In the genomic region with DNA sequence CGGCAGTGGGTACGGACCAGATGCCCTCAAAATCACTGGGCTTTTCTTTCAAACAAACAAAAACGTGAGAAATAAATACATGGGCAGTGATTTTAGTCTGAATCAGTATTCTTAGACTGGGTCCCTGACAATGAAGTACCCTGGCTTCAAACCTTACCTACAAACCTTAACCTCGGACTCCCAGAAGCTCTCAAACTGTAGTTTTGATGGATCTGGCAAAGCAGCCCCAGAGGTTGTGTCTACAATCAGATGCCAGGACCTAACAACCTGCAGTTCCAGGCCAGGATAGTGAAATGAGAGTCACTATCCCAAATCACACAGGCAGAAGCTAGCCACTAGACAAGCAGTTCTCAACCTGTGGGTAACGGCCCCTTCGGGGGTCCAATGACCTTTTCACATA, we compare ENCODE assay signal across 27 mouse cellular contexts.
DNase-seq lines count a peak whose midpoint lies in the region; ATAC-seq lines count a peak whose summit lies in the region.
"Had no signal": no experiment of that assay in that cellular context is flagged by ENCODE, and none has a peak within 500 bp of the region (broad histone marks: within the 10 kb centered on the region; RNA-seq: fewer than 3 reads in every experiment).

No protein-coding gene starts in this region.

- H3K4me3 ChIP-seq in forebrain, embryonic 10.5 days, result no peak overlapping the region
- no peak overlapping the region for H3K4me3 ChIP-seq in forebrain, embryonic 14.5 days (ENCODE audit: low read depth, low read length)
- no peak overlapping the region for H3K4me3 ChIP-seq in heart, embryonic 10.5 days
- H3K4me3 ChIP-seq in midbrain, embryonic 10.5 days, result no peak overlapping the region
- H3K4me3 ChIP-seq in midbrain, embryonic 13.5 days (replicated peaks), result no peak overlapping the region
- 0 out of 2 replicates have a peak overlapping the region, but pooled peaks have one; percentile 9 for H3K4me3 ChIP-seq in embryonic facial prominence, embryonic 10.5 days
- H3K4me3 ChIP-seq: embryonic facial prominence, embryonic 13.5 days; embryonic facial prominence, embryonic 15.5 days; erythroblast, embryonic 14.5 days; forebrain, embryonic 13.5 days had no signal

- H3K36me3 ChIP-seq in forebrain, embryonic 10.5 days (replicated peaks), result 0 out of 2 replicates have a peak, but pooled peaks cover 3% of the 10 kb centered on the region
- no peaks in the 10 kb centered on the region for H3K36me3 ChIP-seq in forebrain, embryonic 14.5 days (ENCODE audit: control insufficient read depth, insufficient read depth, low read length)
- no peaks in the 10 kb centered on the region for H3K36me3 ChIP-seq in heart, embryonic 10.5 days
- no peaks in the 10 kb centered on the region for H3K36me3 ChIP-seq in midbrain, embryonic 10.5 days
- H3K36me3 ChIP-seq in midbrain, embryonic 13.5 days, result no peaks in the 10 kb centered on the region
- H3K36me3 ChIP-seq in embryonic facial prominence, embryonic 10.5 days (replicated peaks), result no peaks in the 10 kb centered on the region
- H3K36me3 ChIP-seq: embryonic facial prominence, embryonic 13.5 days; embryonic facial prominence, embryonic 15.5 days; G1E had no signal

- no peak for ATAC-seq in forebrain, embryonic 14.5 days
- no peak for ATAC-seq in midbrain, embryonic 13.5 days
- ATAC-seq: activated CD4-positive, CD25-positive, alpha-beta regulatory T cell, adult 4 months; CD4-positive, CD25-positive, alpha-beta regulatory T cell, adult 4 months; forebrain, embryonic 13.5 days; forebrain, embryonic 16.5 days; Patski had no signal

- peak overlapping the region; percentile 66 for H3K27ac ChIP-seq in forebrain, embryonic 10.5 days
- H3K27ac ChIP-seq in forebrain, embryonic 14.5 days (ENCODE audit: low read depth, low read length), result no peak overlapping the region
- H3K27ac ChIP-seq in heart, embryonic 10.5 days, result peak overlapping the region; percentile 49; the same call in 1 of the 2 replicates
- H3K27ac ChIP-seq in midbrain, embryonic 10.5 days (replicated peaks), result peak overlapping the region; percentile 42
- H3K27ac ChIP-seq in midbrain, embryonic 13.5 days, result no peak overlapping the region
- peak overlapping the region; percentile 62 for H3K27ac ChIP-seq in embryonic facial prominence, embryonic 10.5 days (replicated peaks)
- H3K27ac ChIP-seq: embryonic facial prominence, embryonic 13.5 days; embryonic facial prominence, embryonic 15.5 days; forebrain, embryonic 13.5 days had no signal

- peaks cover 5% of the 10 kb centered on the region; the same call in 1 of the 2 replicates for H3K9me3 ChIP-seq in forebrain, embryonic 10.5 days
- H3K9me3 ChIP-seq in forebrain, embryonic 14.5 days (replicated peaks; ENCODE audit: control insufficient read depth, low read length), result no peaks in the 10 kb centered on the region
- H3K9me3 ChIP-seq in heart, embryonic 10.5 days, result no peaks in the 10 kb centered on the region
- peaks cover 6% of the 10 kb centered on the region; the same call in 1 of the 2 replicates for H3K9me3 ChIP-seq in midbrain, embryonic 10.5 days (replicated peaks)
- no peaks in the 10 kb centered on the region for H3K9me3 ChIP-seq in midbrain, embryonic 13.5 days
- H3K9me3 ChIP-seq in embryonic facial prominence, embryonic 10.5 days, result no peaks in the 10 kb centered on the region
- H3K9me3 ChIP-seq: embryonic facial prominence, embryonic 13.5 days; embryonic facial prominence, embryonic 15.5 days; forebrain, embryonic 13.5 days; G1E had no signal

- H3K9ac ChIP-seq in forebrain, embryonic 14.5 days (ENCODE audit: low read length), result no peak overlapping the region
- H3K9ac ChIP-seq in midbrain, embryonic 13.5 days (replicated peaks), result no peak overlapping the region
- H3K9ac ChIP-seq: embryonic facial prominence, embryonic 13.5 days; embryonic facial prominence, embryonic 15.5 days; forebrain, embryonic 13.5 days had no signal

- no peak overlapping the region for H3K4me2 ChIP-seq in forebrain, embryonic 14.5 days (ENCODE audit: low read length)
- no peak overlapping the region for H3K4me2 ChIP-seq in midbrain, embryonic 13.5 days (replicated peaks)
- H3K4me2 ChIP-seq: embryonic facial prominence, embryonic 13.5 days; embryonic facial prominence, embryonic 15.5 days; forebrain, embryonic 13.5 days had no signal

- peaks cover 37% of the 10 kb centered on the region for H3K4me1 ChIP-seq in forebrain, embryonic 10.5 days
- no peaks in the 10 kb centered on the region for H3K4me1 ChIP-seq in forebrain, embryonic 14.5 days (ENCODE audit: control insufficient read depth, insufficient read depth, low read length)
- peaks cover 19% of the 10 kb centered on the region for H3K4me1 ChIP-seq in heart, embryonic 10.5 days
- peaks cover 20% of the 10 kb centered on the region for H3K4me1 ChIP-seq in midbrain, embryonic 10.5 days
- H3K4me1 ChIP-seq in midbrain, embryonic 13.5 days (replicated peaks), result 0 out of 2 replicates have a peak, but pooled peaks cover 4% of the 10 kb centered on the region
- peaks cover 32% of the 10 kb centered on the region for H3K4me1 ChIP-seq in embryonic facial prominence, embryonic 10.5 days
- H3K4me1 ChIP-seq: embryonic facial prominence, embryonic 13.5 days; embryonic facial prominence, embryonic 15.5 days; forebrain, embryonic 13.5 days had no signal

- intact Hi-C loops in left cerebral cortex, postnatal 25 days (cut with DNase I), result no loop called here

- DNase-seq in forebrain, embryonic 10.5 days (ENCODE audit: extremely low spot score, low spot score), result no peak
- DNase-seq in forebrain, embryonic 14.5 days (ENCODE audit: low spot score), result no peak
- no peak for DNase-seq in heart, embryonic 10.5 days (ENCODE audit: low spot score)
- DNase-seq in heart, adult 9 months (ENCODE audit: low spot score in 2 of 2), result no peak
- DNase-seq in midbrain, embryonic 10.5 days (ENCODE audit: low spot score), result no peak
- no peak for DNase-seq in embryonic facial prominence, embryonic 10.5 days (ENCODE audit: low spot score)
- no peak for DNase-seq in left cerebral cortex, postnatal 25 days (ENCODE audit: low spot score in 2 of 2)
- DNase-seq: adrenal gland, adult 8-10 months; adrenal gland, postnatal 14 days; adrenal gland, postnatal 36 days; B cell, adult 2 months; cerebellum, adult 11-12 months; cerebellum, adult 2 months; cerebellum, adult 9-10 months; cerebellum, postnatal 10 days; cerebellum, postnatal 25 days had no signal

- WGBS in forebrain, embryonic 10.5 days, result 73% methylated on average over 6 of the region's 6 CpGs
- 70% methylated on average over 6 of the region's 6 CpGs for WGBS in forebrain, embryonic 14.5 days
- WGBS in heart, embryonic 10.5 days, result 80% methylated on average over 6 of the region's 6 CpGs
- WGBS in midbrain, embryonic 10.5 days, result 82% methylated on average over 6 of the region's 6 CpGs
- 79% methylated on average over 6 of the region's 6 CpGs for WGBS in midbrain, embryonic 13.5 days
- WGBS in embryonic facial prominence, embryonic 10.5 days, result 66% methylated on average over 6 of the region's 6 CpGs

- H3K27me3 ChIP-seq in forebrain, embryonic 10.5 days (ENCODE audit: poor library complexity, severe bottlenecking), result no peaks in the 10 kb centered on the region
- no peaks in the 10 kb centered on the region for H3K27me3 ChIP-seq in forebrain, embryonic 14.5 days (replicated peaks; ENCODE audit: control insufficient read depth, insufficient read depth, low read length)
- H3K27me3 ChIP-seq in heart, embryonic 10.5 days (ENCODE audit: insufficient read depth, poor library complexity, severe bottlenecking), result no peaks in the 10 kb centered on the region
- no peaks in the 10 kb centered on the region for H3K27me3 ChIP-seq in midbrain, embryonic 10.5 days (ENCODE audit: low read depth, poor library complexity, severe bottlenecking)
- H3K27me3 ChIP-seq in midbrain, embryonic 13.5 days, result no peaks in the 10 kb centered on the region
- H3K27me3 ChIP-seq in embryonic facial prominence, embryonic 10.5 days (replicated peaks; ENCODE audit: low read depth, poor library complexity, severe bottlenecking), result no peaks in the 10 kb centered on the region
- H3K27me3 ChIP-seq: CH12.LX; embryonic facial prominence, embryonic 15.5 days; forebrain, embryonic 13.5 days had no signal

Comparison
In these comparisons a context has a peak if more than half of its experiments do, and no peak if none do; other contexts are left out.
1. H3K27ac ChIP-seq: peak in forebrain, embryonic 10.5 days (single experiment), heart, embryonic 10.5 days (single experiment), midbrain, embryonic 10.5 days (single experiment) and embryonic facial prominence, embryonic 10.5 days (single experiment); none in forebrain, embryonic 14.5 days (single experiment) and midbrain, embryonic 13.5 days (single experiment).